Mouse (Mus musculus) embryonic stem cell, embryonic (primary cell): ENCODE measurements around the gene Mfsd4b5.
"Not testable (repeated sequence)": the region's sequence is repeated elsewhere in the genome, so short reads cannot be mapped to it uniquely, and the experiment has no call there.

Experiments used
- CTCF ChIA-PET, 4 experiments: fragments of 300-600 bp in 2 of 4; fragments of 350-600 bp in 2 of 4; sonication (Branson Sonifier 250); formaldehyde crosslinking; loops; one replicate each; lab custom pipeline; 2022; ENCODE audit warnings: inconsistent platforms in 2 of 4; lab: Charles Lee
- POLR2A ChIA-PET, 4 experiments: fragments of 300-600 bp in 2 of 4; fragments of 350-600 bp in 2 of 4; sonication (Branson Sonifier 250); formaldehyde crosslinking; loops; one replicate each; lab custom pipeline; 2022; ENCODE audit warnings: antibody characterized with exemption in 4 of 4, inconsistent platforms in 1 of 4; lab: Charles Lee

The Mfsd4b5 gene

DNA sequence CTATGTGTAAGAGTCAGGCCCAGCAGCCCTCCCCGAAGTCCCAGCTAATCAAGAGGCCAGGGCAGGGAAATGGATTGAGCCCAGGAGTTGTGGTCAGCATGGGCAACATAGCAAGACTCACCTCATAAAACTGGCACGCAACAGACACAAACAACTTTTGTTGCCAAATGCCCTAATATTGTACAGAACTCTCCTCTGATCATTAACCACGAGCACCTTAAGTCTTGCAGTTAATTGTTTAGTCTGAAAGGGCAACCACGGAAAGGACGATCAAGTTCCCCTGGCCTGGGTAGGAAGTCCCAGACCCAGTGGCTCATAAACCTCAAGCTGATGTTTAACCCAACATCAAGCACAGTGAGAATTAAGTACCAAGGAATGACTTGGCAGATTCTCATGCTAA, 3.8 kb downstream of the Mfsd4b5 start:
- POLR2A ChIA-PET = interaction anchor here in 1 of 4 experiments (1.5 kb wide), 1 partner anchor 23 kb away, joined by 6 read pairs; the partner anchor contains the start of gene Mfsd4b3
- CTCF ChIA-PET = interaction anchor here in 1 of 4 experiments (0.7 kb wide), 1 partner anchor 183 kb away, joined by 3 read pairs; no protein-coding TSS in a partner anchor

DNA sequence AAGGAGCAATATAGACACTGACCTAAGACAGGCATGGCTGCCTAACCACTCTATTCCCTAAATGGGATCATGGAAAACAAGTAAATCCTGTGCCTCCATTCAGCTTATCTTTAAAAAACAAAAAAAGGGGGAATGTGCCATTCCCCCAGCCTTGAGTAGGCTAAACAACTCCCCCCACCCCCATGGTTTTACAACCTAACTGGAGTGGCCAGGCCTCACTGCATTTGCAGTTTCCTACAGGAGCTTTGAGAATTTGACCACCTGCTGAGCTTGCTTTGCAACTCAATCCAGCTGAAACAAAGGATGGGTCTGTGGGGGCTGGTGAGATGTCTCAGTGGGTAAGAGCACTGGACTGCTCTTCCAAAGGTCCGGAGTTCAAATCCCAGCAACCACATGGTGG, 8.2 kb downstream of the Mfsd4b5 start:
- CTCF ChIA-PET = interaction anchor here in 1 of 4 experiments (0.6 kb wide), 1 partner anchor 178 kb away, joined by 3 read pairs; no protein-coding TSS in a partner anchor
- POLR2A ChIA-PET = interaction anchor here in 2 of 4 experiments (1.1 to 1.6 kb wide), 3 partner anchors 11 to 281 kb away, joined by 4 to 5 read pairs (median 4); no protein-coding TSS in a partner anchor

DNA sequence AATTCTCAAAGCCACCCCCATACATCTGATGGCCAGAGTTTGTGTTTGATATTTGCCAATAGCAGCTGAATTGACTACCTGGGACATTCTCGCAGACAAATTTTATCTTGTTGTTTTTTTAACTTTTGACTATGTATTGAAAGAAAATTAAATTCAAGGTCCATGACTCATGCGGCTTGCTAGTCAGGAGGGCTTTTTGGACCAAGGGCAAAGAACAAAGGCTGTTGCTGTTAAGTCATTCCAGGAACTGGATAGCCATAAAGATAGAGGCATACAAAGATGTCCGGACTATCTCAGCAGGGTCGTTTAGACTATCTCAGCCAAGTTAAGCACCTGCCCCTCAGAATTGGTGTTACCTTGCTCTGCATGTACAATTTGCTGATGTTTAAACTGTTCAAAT, 9.1 kb downstream of the Mfsd4b5 start:
- ChIA-PET CTCF (no interaction called here), POLR2A (interaction anchor here in 1 of 4 experiments (1.3 kb wide), 1 partner anchor 10 kb away, joined by 5 read pairs; no protein-coding TSS in a partner anchor)

DNA sequence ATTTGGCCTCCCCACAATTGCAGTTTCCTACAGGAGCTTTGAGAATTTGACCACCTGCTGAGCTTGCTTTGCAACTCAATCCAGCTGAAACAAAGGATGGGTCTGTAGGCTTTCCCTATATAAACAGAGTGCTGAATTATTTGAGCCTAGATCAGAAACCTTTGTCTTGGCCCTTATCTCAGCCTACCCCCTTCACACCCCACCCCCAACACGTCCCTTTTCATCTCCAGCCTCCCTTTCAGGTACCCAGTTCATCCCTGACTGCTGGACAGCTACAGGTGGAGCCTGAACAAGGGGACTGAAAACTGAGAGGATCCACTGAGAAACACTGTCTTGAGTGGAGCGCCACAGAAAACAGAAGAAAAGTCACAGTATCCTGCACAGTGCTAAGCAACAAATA, 10.7 kb downstream of the Mfsd4b5 start:
- CTCF ChIA-PET = interaction anchor here in 1 of 4 experiments (1.0 kb wide), 1 partner anchor 15 kb away, joined by 3 read pairs; no protein-coding TSS in a partner anchor

DNA sequence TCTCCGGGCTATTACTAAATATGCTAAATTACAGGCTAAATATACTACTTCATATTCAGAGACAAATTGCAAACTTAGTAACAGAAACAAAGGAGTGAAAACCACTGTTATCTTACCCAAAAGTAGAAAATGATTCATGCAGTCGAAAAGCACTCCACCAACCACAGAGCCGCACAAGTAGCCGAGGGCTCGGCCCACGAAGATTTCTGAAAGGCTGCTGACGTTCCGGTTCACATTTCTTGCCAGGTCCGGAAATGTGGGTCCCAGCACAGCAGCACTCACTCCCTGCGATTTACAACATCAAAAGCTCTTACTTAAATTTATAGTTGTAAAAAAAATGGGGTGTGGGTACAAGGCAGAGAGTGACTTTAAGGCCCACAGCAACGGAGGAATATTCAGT, 11.5 kb downstream of the Mfsd4b5 start:
- POLR2A ChIA-PET = interaction anchor here in 1 of 4 experiments (1.0 kb wide), 1 partner anchor 15 kb away, joined by 3 read pairs; the partner anchor contains the start of gene Mfsd4b3
- CTCF ChIA-PET = interaction anchor here in 1 of 4 experiments (1.1 kb wide), 1 partner anchor 163 kb away, joined by 3 read pairs; no protein-coding TSS in a partner anchor

More for the DNA sequence above, 10.7 kb downstream of the Mfsd4b5 start:
- POLR2A ChIA-PET = interaction anchor here in 2 of 4 experiments (0.6 to 1.0 kb wide), 3 partner anchors 9 to 16 kb away, joined by 3 to 5 read pairs (median 3); partner anchors contain the start of gene Mfsd4b3 (in 1 of the 2)

DNA sequence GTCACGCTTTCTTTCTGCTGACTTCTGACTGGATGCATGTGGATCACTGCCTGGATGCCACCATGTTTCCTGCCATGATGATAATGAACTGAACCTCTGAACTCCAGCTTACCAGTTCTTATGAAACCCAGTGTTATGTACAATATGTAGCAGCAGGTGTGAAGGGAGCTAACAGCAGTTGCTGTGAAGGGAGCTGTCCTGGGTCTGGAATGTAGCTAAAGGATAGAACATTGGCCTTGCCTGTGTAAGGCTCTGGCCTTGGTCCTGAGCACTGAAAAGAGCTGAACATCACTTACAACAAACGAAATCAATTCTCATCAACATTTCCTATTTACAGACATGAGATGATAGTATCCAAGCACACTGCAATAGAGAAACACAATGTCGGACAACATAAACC, 18.9 kb downstream of the Mfsd4b5 start:
- ChIA-PET POLR2A (interaction anchor here in 2 of 4 experiments (0.6 to 1.6 kb wide), 5 partner anchors 8 to 282 kb away, joined by 3 to 5 read pairs (median 3); no protein-coding TSS in a partner anchor), CTCF (interaction anchor here in 2 of 4 experiments (1.0 to 1.2 kb wide), 4 partner anchors 9 to 797 kb away, joined by 3 to 4 read pairs (median 4); no protein-coding TSS in a partner anchor)

DNA sequence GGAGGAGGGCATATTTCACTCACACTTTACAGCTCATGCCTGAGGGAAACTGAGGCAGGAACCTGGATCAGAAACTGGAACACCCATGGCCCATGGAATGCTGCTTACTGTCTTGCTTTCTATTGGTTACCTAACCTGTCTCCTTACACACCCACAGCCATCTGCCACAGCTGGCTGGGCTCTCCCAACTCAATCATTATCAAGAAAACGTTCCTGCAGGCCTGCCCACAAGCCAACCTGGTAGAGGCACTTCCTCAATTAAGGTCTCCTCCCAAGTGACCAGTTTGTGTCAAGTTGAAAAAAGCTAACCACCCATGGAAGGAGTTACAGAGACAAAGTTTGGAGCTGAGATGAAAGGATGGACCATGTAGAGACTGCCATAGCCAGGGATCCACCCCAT, 24.5 kb downstream of the Mfsd4b5 start:
- CTCF ChIA-PET = interaction anchor here in 3 of 4 experiments (0.6 to 4.1 kb wide), 3 partner anchors 22 to 251 kb away, joined by 3 to 29 read pairs (median 4); no protein-coding TSS in a partner anchor

DNA sequence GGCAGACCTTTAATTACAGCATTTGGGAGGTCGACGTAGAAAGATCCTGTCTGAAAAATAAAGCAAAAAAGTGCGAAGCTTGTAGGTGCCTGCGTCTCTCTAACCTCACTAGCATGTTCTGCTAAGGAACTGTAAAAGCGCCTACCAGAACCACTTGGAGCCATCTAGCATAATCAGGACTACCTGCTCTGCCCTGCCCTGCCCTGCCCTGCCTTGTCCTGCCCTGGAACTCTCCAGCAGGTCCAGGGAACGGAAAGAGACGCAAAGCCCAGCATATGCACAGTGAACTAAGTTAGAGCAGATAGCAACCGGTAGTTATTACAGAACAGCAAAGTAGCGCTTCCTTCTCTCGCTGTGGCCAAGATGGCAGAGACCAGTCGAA, 26.0 kb downstream of the Mfsd4b5 start:
- POLR2A ChIA-PET = interaction anchor here (0.6 to 3.1 kb wide), 15 partner anchors 15 to 322 kb away, joined by 3 to 15 read pairs (median 5); partner anchors contain the start of genes Gtf3c6 (in 1 of the 4), Mfsd4b2 (in 1 of the 4), Mfsd4b4 (in 1 of the 4) and Slc16a10 (in 1 of the 4)
- CTCF ChIA-PET = interaction anchor here (0.7 to 4.1 kb wide), 13 partner anchors 15 to 790 kb away, joined by 3 to 29 read pairs (median 6); partner anchors contain the start of gene Mfsd4b4 (in 1 of the 4)

More for the DNA sequence above, 24.5 kb downstream of the Mfsd4b5 start:
- POLR2A ChIA-PET = no interaction called here

DNA sequence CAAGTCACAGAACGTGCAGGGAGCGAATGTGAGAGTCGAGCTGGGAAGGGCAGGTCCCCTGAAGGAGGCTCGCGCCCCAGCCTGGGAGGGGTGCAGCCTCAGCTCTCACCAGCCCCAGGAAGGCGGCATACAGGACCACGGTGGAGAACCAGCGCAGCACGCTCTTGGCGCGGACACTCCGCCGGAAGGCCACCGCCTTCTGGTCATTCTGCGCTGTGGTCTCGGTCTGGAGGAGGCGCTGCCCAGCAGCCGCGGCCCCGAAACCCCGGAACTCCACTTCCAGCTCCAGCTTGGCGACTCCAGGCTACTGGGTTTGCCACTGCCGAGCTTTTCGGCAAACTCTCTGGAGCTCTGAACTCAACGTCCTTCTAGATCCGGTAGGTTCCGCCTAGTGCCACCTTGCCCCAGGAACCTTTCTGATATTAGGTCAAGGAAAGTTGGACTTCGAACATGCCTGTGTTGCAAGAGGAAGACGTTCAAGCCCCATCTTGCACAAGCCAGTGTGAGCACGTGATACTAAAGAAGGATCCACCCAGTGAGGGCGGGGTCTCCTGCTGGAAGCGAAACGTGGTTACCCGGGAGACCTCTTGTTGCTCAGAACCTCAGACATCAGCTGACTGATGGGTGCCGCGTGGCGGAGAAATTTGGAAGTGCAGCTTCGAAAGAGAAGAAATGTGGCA, 26.5 kb downstream of the Mfsd4b5 start, which contains the start of gene Mfsd4b3:
Gene Mfsd4b3 (minus strand): TSS at position 393 of the 680 bp plus-strand sequence.
- ChIA-PET POLR2A (interaction anchor here (0.6 to 3.1 kb wide), 17 partner anchors 10 to 416 kb away, joined by 3 to 15 read pairs (median 5); partner anchors contain the start of genes Mfsd4b2 (in 2 of the 4), Gtf3c6 (in 1 of the 4), Mfsd4b4 (in 1 of the 4) and Slc16a10 (in 1 of the 4)), CTCF (interaction anchor here (0.7 to 4.1 kb wide), 16 partner anchors 16 to 789 kb away, joined by 3 to 29 read pairs (median 6); partner anchors contain the start of genes Mfsd4b1 (in 1 of the 4) and Mfsd4b4 (in 1 of the 4))

DNA sequence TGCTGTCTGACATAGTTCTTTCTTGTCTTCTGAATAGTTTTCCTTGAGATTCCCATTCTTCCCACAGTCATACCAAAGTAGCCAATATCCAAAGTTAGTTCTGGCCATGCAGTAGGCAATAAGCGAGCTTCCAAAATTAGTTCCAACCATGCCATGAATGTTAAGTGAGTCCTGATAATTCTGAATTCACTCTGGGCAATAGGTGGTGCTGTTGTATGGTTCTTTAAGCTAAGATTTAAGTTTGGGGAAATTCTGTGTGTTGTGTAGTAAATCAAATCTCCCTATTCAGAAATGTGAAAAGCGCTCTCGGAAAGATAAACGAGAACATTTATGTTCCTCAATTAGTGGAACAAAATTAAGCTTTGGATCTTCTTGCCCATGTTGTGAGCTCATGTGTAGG, 28.2 kb downstream of the Mfsd4b5 start:
- CTCF ChIA-PET = interaction anchor here (0.5 to 4.1 kb wide), 12 partner anchors 8 to 787 kb away, joined by 3 to 29 read pairs (median 4); partner anchors contain the start of gene Mfsd4b2 (in 1 of the 4)
- POLR2A ChIA-PET = interaction anchor here in 2 of 4 experiments (1.9 to 3.1 kb wide), 3 partner anchors 8 to 300 kb away, joined by 4 to 15 read pairs (median 7); partner anchors contain the start of genes Gtf3c6 (in 1 of the 2) and Mfsd4b2 (in 1 of the 2)

DNA sequence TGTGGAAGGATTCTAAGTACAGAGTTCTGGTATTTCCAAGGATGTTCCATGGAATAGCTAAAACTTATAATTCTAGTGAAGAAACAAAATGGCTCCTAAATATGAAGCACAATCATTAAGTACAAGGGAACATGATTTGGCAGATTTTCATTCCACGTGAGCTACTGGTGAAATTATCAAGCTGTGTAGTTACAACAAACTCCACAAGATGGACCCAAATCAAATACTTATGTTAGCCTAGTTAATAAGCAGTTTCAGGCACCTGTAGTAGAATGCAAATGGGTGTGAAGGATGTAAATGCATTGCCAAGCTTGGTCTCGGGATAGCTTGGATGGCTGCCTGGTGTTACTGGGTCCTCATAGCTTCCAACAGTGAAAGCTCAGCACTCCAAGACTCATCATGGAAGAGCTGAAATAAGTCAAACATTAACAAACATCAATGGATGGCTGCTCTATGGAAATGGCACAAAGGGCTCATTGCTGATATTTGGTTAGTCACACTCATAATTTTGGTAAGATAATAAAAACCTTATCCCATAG, 30.0 kb downstream of the Mfsd4b5 start:
- POLR2A ChIA-PET = interaction anchor here in 1 of 4 experiments (1.3 kb wide), 1 partner anchor 30 kb away, joined by 3 read pairs; the partner anchor contains the start of gene Mfsd4b2
- CTCF ChIA-PET = interaction anchor here in 1 of 4 experiments (1.9 kb wide), 1 partner anchor 256 kb away, joined by 6 read pairs; no protein-coding TSS in a partner anchor

DNA sequence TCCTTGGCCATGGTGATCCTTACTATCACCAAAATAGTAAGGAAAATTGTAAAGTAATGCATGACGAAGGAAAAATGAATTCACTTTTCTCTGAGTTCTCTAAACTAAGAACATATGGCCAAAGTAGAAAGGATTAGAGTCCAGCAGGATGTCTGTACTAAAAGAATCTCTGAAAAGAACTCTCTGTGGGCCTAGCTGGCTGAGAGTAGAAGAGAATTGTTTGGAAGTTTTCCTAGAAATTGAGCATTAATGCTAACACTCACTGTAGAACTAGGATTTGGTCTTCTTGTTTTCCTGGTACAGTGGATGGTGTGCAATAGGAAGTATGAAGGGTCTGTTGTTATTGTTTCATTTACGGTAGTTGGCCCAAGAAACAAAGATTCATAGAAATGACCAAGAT, 31.3 kb downstream of the Mfsd4b5 start:
- CTCF ChIA-PET = no interaction called here
- POLR2A ChIA-PET = no interaction called here

DNA sequence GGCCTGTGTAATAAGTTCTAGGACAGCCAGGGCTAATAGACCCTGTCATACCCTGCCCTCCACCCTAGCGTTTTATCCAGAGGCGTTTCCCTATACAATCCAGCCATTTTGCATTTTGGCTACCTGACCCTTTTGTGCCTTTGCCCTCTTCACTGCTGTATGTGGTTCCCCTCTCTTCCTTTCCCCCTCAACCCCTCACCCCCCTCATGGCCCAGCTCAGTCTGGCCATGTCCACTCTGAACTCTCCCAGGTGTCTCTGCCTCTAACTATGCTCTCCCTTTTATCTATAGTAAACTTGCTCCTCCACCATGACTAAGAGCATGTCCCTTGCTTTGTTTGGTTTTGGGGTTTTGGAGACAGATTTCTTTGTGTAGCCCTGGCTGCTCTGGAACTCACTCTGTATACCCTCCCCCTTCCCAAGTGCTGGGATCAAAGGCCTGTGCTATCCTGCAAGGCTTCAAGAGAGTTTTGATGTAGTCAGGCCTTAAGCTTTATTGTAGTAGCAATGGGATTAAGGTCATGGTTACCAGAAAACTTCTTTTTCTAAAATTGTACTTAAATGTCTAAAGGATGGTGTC, 37.0 kb downstream of the Mfsd4b5 start:
- CTCF ChIA-PET = interaction anchor here in 2 of 4 experiments (0.6 to 0.8 kb wide), 2 partner anchors 9 to 378 kb away, joined by 3 to 4 read pairs; no protein-coding TSS in a partner anchor
- POLR2A ChIA-PET = interaction anchor here in 1 of 4 experiments (0.9 to 1.7 kb wide), 3 partner anchors 9 to 193 kb away, joined by 3 to 4 read pairs (median 4); no protein-coding TSS in a partner anchor

DNA sequence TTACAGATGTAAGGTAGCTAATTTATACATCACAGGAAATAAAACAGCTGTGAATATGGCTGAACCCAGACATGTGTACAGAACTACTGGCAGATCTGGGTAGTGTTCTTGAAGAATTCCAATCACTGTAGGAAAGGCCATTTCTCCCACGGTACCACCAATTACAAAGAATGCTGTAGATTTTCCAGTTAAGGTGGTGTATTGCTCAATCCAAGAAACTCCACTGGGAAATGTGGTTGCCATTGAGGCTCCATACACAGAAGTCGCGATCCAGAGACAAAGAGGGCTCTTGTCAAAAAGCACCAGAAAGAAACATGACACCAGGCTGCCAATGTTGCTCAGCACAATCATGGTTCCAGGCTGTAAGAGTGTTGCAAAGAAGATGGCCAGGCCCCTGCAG, 39.3 kb downstream of the Mfsd4b5 start:
- CTCF ChIA-PET, POLR2A ChIA-PET: not testable (repeated sequence)

DNA sequence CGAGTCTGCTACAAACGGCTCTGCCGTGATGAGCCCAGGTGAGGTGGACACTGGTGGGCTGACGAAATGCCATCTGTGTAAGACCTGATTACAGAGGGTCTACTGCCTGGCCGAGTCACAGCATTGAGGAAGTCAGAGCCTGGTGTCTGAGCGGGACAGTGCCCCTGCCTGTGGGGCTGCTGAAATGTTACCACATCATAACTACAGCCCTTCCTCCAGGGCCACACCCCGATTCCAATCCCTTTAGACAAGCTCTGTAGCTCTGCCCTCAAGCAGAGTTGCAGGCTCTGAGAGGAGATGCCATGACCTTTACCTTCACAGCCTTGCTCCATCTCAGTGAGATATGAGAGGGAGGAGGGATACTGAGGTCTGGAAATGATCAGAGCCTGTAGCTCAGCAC, 49.9 kb downstream of the Mfsd4b5 start:
- CTCF ChIA-PET = no interaction called here

DNA sequence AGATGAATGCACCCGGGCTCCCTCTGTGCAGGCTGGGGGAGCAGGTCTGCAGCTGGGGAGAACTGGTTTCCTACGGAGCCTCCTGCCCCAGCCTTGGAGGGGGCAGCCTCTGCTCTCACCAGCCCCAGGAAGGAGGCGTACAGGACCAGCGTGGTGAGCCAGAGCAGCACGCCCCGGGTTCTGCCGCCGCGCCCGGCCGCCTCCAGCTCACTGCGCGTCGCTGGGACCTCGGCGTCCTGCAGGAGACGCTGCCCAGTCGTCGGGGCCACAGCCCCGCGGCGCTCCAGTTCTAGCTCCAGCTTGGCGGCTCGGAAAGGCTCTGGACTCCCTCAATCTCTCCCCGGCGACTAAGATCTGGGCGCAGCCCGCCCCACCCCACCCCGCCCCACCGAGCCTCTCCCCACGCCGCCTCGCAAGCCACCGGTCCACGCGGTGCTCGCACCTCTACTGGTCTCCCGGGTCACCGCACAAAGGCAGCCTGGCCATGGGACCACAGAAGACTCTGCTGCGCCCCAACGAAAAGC, 59.8 kb downstream of the Mfsd4b5 start, which contains the start of gene Mfsd4b2:
Gene Mfsd4b2 (minus strand): TSS at position 308 of the 524 bp plus-strand sequence.
- ChIA-PET POLR2A (interaction anchor here in 3 of 4 experiments (0.6 to 1.9 kb wide), 8 partner anchors 18 to 332 kb away, joined by 3 to 7 read pairs (median 3); partner anchors contain the start of genes Mfsd4b3 (in 2 of the 3) and Mfsd4b4 (in 1 of the 3)), CTCF (interaction anchor here in 2 of 4 experiments (0.6 to 1.8 kb wide), 4 partner anchors 32 to 757 kb away, joined by 3 to 6 read pairs (median 4); no protein-coding TSS in a partner anchor)

More for the DNA sequence above, 49.9 kb downstream of the Mfsd4b5 start:
- POLR2A ChIA-PET = no interaction called here

DNA sequence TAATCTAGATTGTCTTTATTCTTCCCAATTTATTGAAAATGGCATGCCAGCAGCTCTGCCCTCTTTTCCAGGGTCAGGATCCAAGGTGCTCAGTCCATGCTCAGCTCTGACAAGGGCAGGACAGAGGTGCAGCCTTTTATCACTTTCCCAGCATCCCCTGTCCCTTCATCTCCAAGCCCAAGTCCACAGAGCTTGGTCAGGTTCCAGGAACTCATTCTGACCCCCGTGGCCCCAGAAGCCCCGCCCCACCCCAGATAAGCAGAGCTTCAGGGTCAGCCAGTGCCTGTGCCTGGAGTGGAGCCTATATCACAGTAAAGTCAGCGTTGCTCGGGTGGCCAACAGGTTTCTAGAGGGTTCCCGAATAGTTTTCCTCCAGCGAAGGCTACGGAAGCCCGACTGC, 61.9 kb downstream of the Mfsd4b5 start:
- POLR2A ChIA-PET = interaction anchor here in 2 of 4 experiments (0.6 kb wide), 2 partner anchors 317 to 554 kb away, joined by 3 read pairs; no protein-coding TSS in a partner anchor
- CTCF ChIA-PET = not testable (repeated sequence)
